Mouse (Mus musculus): ENCODE data around the gene Rhot2. TPM values are rescaled to one million over a fixed set of nuclear protein-coding genes. Genes with fewer than 3 reads are reported as not detected.

The Rhot2 gene
- polyA plus RNA-seq, 1 experiment from 2014 or later, result 10.7 TPM

DNA sequence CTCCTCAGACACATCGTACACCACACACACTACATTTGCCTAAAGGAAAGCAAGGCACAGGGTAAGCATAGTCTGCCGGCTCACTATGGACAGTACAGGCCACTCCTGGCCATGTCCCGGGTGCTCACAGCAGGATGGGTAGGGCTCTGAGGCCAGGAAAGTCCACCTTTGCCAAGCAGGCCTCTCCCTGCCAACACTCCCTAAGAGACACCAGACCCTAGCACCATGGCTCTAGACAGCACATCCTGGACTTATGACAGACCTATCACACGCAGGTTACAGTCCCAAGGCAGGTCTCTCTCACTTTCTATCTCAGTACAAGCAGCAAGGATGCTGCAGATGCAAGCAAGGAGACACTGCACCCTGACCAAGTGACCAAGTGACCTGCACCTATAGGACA is 1.5 kb downstream of the Rhot2 start:
- ATAC-seq (ENCODE audit: insufficient number of reproducible peaks, low FRiP score, low TSS enrichment, low read depth) (no peak), DNase-seq (ENCODE audit: low spot score) (no peak)
- Histone ChIP-seq H3K4me1 (ENCODE audit: control insufficient read depth, insufficient read depth, low read length) (peaks cover 8% of the 10 kb centered on the region), H3K4me3 (ENCODE audit: low read depth, low read length) (peak overlapping the region; percentile 87; the same call in 1 of the 2 replicates), H3K9ac (ENCODE audit: low read length) (no peak overlapping the region), H3K27me3 (ENCODE audit: control insufficient read depth, insufficient read depth, low read length) (no peaks in the 10 kb centered on the region), H3K27ac (replicated peaks; ENCODE audit: low read depth, low read length) (no peak overlapping the region), H3K4me2 (ENCODE audit: low read depth, severe bottlenecking) (peak overlapping the region; percentile 74), H3K9me3 (ENCODE audit: control insufficient read depth, low read length) (no peaks in the 10 kb centered on the region), H3K36me3 (ENCODE audit: control insufficient read depth, insufficient read depth, low read length) (peaks cover 29% of the 10 kb centered on the region)
- 98% methylated on average over 4 of the region's 4 CpGs for WGBS

DNA sequence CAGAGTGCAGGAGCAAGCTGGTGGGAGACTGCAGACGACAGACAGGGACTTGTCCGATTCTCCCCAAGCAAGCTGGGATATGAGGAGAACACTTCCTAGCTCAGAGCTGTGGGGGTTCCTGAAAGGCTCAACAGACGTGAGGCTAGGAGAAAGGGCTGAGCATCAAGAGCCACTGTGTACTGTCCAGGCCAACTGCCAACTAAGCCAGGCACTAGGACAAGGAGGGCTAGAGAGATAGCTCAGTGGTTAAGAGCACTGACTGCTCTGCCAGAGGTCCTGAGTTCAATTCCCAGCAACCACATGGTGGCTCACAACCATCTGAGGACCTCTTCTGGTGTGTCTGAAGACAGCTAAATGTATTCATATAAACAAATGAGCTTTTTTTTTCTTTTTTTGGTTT is 2.1 kb downstream of the Rhot2 start:
- no peak for ATAC-seq (ENCODE audit: insufficient number of reproducible peaks, low FRiP score, low TSS enrichment, low read depth)
- Histone ChIP-seq H3K27me3 (ENCODE audit: control insufficient read depth, insufficient read depth, low read length) (no peaks in the 10 kb centered on the region), H3K9ac (ENCODE audit: low read length) (no peak overlapping the region), H3K36me3 (ENCODE audit: control insufficient read depth, insufficient read depth, low read length) (peaks cover 29% of the 10 kb centered on the region), H3K4me2 (ENCODE audit: low read depth, severe bottlenecking) (no peak overlapping the region), H3K4me1 (ENCODE audit: control insufficient read depth, insufficient read depth, low read length) (peaks cover 8% of the 10 kb centered on the region), H3K9me3 (ENCODE audit: control insufficient read depth, low read length) (no peaks in the 10 kb centered on the region), H3K27ac (replicated peaks; ENCODE audit: low read depth, low read length) (no peak overlapping the region), H3K4me3 (ENCODE audit: low read depth, low read length) (no peak overlapping the region)
- WGBS, result 86% methylated on average over 3 of the region's 3 CpGs
- no peak for DNase-seq (ENCODE audit: low spot score)

DNA sequence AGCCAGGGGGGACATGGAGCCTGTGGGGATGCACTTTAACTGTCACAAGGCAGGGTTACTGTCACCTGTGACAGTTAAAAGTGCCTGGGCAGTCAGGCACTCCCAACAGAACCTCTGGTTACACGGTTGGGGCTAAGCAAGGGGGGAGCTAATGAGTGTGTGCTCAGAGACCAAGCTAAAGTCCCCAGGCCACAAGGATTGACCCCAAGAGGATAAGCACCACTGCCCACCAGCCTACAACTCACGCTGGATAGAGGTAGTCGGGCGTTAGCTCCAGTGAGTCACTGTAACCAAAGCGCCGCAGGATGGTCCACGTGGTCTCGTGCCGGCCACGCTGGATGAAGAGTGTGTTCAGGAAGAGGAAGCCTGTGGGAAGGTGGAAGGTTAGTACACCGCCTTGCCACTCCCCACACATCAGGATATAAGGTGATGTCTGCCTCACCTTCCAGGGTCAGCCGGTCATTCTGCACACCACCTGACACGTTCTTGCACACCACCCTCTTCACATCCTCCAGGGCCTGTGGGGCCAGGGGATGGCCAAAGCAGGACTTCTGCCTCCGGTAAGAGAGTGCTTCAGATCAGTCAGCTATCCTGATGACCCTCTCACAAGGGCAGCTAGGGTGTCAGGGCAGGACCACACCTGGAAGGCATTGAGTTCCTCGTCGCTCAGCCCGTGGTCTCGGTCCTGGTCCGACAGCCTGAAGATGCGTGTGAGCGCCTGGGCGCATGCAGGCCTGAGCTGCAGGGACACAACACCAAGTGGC is 3.4 kb downstream of the Rhot2 start, which contains the start of gene Gm20683:
Gene Gm20683 (minus strand): TSS at position 647 of the 764 bp plus-strand sequence.
- no peak for ATAC-seq (ENCODE audit: insufficient number of reproducible peaks, low FRiP score, low TSS enrichment, low read depth)
- 94% methylated on average over 22 of the region's 22 CpGs for WGBS
- no peak within 1 kb of the TSS for H3K9ac ChIP-seq (ENCODE audit: low read length)
- no peaks in the 10 kb centered on the region for H3K9me3 ChIP-seq (ENCODE audit: control insufficient read depth, low read length)
- H3K36me3 ChIP-seq (ENCODE audit: control insufficient read depth, insufficient read depth, low read length), result peaks cover 29% of the 10 kb centered on the region
- H3K4me2 ChIP-seq (ENCODE audit: low read depth, severe bottlenecking), result no peak within 1 kb of the TSS
- DNase-seq (ENCODE audit: low spot score), result no peak
- no peak within 1 kb of the TSS for H3K4me3 ChIP-seq (ENCODE audit: low read depth, low read length)
- no peaks in the 10 kb centered on the region for H3K27me3 ChIP-seq (ENCODE audit: control insufficient read depth, insufficient read depth, low read length)
- no peak within 1 kb of the TSS for H3K27ac ChIP-seq (replicated peaks; ENCODE audit: low read depth, low read length)
- H3K4me1 ChIP-seq (ENCODE audit: control insufficient read depth, insufficient read depth, low read length), result peaks cover 14% of the 10 kb centered on the region

DNA sequence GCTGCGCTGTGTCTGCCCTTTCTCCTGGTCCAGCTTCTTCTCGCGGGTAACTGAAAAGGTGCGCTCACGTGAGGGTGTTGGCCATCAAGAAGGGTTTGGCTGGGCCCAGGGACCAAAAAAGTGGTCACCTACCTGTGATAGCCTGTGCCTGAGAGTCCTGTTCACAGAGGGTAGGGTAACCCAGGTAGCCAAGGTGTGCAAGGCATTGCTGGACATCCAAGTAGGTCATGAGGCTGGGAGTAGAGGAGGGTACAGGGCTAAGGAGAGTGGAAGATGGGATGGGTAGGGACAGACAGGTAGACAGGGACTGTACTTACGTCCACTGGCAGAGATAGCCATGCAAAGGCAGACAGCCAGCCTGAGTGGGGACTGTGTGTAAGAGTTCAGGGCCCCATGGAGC is 4.1 kb downstream of the Rhot2 start:
- Histone ChIP-seq H3K27me3 (ENCODE audit: control insufficient read depth, insufficient read depth, low read length) (no peaks in the 10 kb centered on the region), H3K9ac (ENCODE audit: low read length) (no peak overlapping the region), H3K27ac (replicated peaks; ENCODE audit: low read depth, low read length) (no peak overlapping the region), H3K9me3 (ENCODE audit: control insufficient read depth, low read length) (no peaks in the 10 kb centered on the region), H3K36me3 (ENCODE audit: control insufficient read depth, insufficient read depth, low read length) (peaks cover 29% of the 10 kb centered on the region), H3K4me1 (ENCODE audit: control insufficient read depth, insufficient read depth, low read length) (peaks cover 15% of the 10 kb centered on the region), H3K4me3 (ENCODE audit: low read depth, low read length) (no peak overlapping the region), H3K4me2 (ENCODE audit: low read depth, severe bottlenecking) (no peak overlapping the region)
- ATAC-seq (ENCODE audit: insufficient number of reproducible peaks, low FRiP score, low TSS enrichment, low read depth), result no peak
- 94% methylated on average over 6 of the region's 6 CpGs for WGBS
- no peak for DNase-seq (ENCODE audit: low spot score)

DNA sequence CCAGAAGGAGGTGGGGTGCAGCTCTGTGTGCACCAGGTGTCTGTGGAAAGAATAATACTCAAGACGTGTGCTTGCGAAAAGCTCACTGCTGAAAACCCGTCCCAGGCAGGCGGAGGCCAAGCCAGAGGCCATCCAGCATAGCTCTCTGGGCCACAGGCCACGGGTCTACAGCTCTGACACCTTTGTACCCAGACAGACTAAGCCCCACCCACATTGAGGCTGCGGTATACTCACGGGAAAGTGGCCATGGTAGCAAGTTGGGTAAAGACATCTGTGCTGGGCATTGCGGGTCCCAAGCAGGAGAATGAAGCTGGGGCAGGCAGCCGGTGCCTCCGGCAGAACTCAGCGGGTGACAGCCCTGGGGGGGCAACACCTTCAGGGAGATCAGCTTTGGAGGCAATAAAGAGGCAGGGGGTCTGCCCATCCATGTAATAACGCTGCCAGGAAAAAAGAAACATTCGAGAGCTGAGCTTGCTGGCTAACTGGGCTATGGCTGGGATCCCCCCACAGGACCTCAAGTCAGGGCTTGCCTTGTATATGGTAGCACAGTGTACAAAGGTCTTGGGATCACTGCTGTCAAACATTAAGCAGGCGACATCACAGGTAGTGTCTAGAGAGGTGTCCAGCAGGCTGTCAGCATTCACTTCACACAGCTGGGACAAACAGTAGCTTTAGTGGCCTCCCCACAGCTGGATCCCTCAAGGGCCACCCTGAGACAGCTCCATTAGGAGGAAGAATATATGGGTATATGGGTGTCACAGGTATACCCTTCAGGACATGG is 5.0 kb downstream of the Rhot2 start:
- WGBS, result 81% methylated on average over 14 of the region's 14 CpGs
- peaks cover 16% of the 10 kb centered on the region for H3K4me1 ChIP-seq (ENCODE audit: control insufficient read depth, insufficient read depth, low read length)
- peaks cover 33% of the 10 kb centered on the region for H3K36me3 ChIP-seq (ENCODE audit: control insufficient read depth, insufficient read depth, low read length)
- peak overlapping the region; percentile 2; the same call in 1 of the 2 replicates for H3K9ac ChIP-seq (ENCODE audit: low read length)
- DNase-seq (ENCODE audit: low spot score), result no peak
- H3K27me3 ChIP-seq (ENCODE audit: control insufficient read depth, insufficient read depth, low read length), result no peaks in the 10 kb centered on the region
- ATAC-seq (ENCODE audit: insufficient number of reproducible peaks, low FRiP score, low TSS enrichment, low read depth), result no peak
- no peak overlapping the region for H3K4me3 ChIP-seq (ENCODE audit: low read depth, low read length)
- H3K4me2 ChIP-seq (ENCODE audit: low read depth, severe bottlenecking), result no peak overlapping the region
- no peaks in the 10 kb centered on the region for H3K9me3 ChIP-seq (ENCODE audit: control insufficient read depth, low read length)
- H3K27ac ChIP-seq (replicated peaks; ENCODE audit: low read depth, low read length), result no peak overlapping the region

DNA sequence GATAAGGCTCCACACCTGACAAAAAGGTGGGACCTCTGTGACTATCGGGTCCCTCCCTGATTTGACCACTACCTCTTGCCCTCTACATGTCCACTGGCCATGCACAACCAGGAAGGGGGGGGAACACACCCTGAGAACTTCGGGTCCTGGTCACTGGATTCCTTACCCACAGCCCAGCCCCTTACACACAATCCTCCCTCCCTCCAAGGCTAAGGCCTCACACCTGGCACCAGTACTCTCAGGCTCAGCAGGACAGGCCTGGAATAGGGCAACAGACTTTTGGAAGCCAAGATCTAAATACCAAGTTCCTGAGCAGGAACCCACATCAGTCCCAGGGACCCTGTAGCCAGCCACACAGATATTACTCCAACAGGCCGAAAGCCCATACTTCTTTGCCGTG is 5.7 kb downstream of the Rhot2 start:
- Histone ChIP-seq H3K27ac (replicated peaks; ENCODE audit: low read depth, low read length) (no peak overlapping the region), H3K4me2 (ENCODE audit: low read depth, severe bottlenecking) (no peak overlapping the region), H3K27me3 (ENCODE audit: control insufficient read depth, insufficient read depth, low read length) (no peaks in the 10 kb centered on the region), H3K36me3 (ENCODE audit: control insufficient read depth, insufficient read depth, low read length) (peaks cover 33% of the 10 kb centered on the region), H3K9me3 (ENCODE audit: control insufficient read depth, low read length) (no peaks in the 10 kb centered on the region), H3K4me1 (ENCODE audit: control insufficient read depth, insufficient read depth, low read length) (peaks cover 23% of the 10 kb centered on the region), H3K4me3 (ENCODE audit: low read depth, low read length) (no peak overlapping the region), H3K9ac (ENCODE audit: low read length) (no peak overlapping the region)
- WGBS, result 89% methylated on average over 4 of the region's 4 CpGs
- ATAC-seq (ENCODE audit: insufficient number of reproducible peaks, low FRiP score, low TSS enrichment, low read depth) (no peak), DNase-seq (ENCODE audit: low spot score) (no peak)

DNA sequence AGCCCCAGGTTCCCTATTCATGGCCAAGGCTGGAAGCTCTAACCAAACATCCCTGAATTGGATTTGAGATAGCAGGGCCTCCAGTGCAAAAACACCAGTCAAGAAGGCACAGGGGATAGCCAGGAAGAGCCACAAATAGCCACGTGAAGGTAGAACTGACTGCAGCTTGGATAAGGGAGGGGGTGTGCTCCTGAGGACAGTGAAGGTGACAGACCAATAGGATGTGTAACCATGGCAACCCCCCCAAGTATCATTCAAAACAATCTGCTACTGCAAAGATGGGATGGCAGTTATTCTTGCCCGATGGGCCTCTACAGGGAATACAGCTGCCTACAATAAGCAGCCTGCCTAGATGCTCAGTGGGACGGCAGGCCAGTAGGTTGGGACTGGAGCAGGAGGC is 7.1 kb downstream of the Rhot2 start:
- no peaks in the 10 kb centered on the region for H3K27me3 ChIP-seq (ENCODE audit: control insufficient read depth, insufficient read depth, low read length)
- H3K4me1 ChIP-seq (ENCODE audit: control insufficient read depth, insufficient read depth, low read length), result peaks cover 18% of the 10 kb centered on the region
- H3K9me3 ChIP-seq (ENCODE audit: control insufficient read depth, low read length), result no peaks in the 10 kb centered on the region
- H3K27ac ChIP-seq (replicated peaks; ENCODE audit: low read depth, low read length), result no peak overlapping the region
- H3K4me2 ChIP-seq (ENCODE audit: low read depth, severe bottlenecking), result no peak overlapping the region
- H3K36me3 ChIP-seq (ENCODE audit: control insufficient read depth, insufficient read depth, low read length), result peaks cover 33% of the 10 kb centered on the region
- DNase-seq (ENCODE audit: low spot score) (no peak), ATAC-seq (ENCODE audit: insufficient number of reproducible peaks, low FRiP score, low TSS enrichment, low read depth) (no peak)
- no peak overlapping the region for H3K4me3 ChIP-seq (ENCODE audit: low read depth, low read length)
- WGBS, result 60% methylated on average over 3 of the region's 3 CpGs
- no peak overlapping the region for H3K9ac ChIP-seq (ENCODE audit: low read length)

DNA sequence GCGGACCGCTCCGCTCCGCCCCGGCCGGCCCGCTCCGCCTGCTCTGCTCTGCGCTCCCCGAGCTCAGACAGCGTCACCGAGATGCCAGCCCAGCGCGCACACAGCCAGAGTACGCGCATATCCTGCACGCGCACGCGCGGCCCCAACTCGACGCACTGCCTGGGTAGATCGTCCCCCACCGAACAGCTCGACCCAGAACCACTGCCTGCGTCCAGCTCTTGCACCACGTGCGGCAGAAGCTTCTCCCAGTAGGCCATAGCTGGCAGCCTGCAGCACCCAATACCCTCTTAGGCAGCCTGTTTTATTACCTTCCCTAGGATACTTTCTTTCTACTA is 7.6 kb downstream of the Rhot2 start, which contains the start of gene Rhbdl1:
Gene Rhbdl1 (minus strand): TSS at position 220 of the 335 bp plus-strand sequence.
- peaks cover 19% of the 10 kb centered on the region for H3K4me1 ChIP-seq (ENCODE audit: control insufficient read depth, insufficient read depth, low read length)
- H3K36me3 ChIP-seq (ENCODE audit: control insufficient read depth, insufficient read depth, low read length), result peaks cover 33% of the 10 kb centered on the region
- H3K27ac ChIP-seq (replicated peaks; ENCODE audit: low read depth, low read length), result no peak within 1 kb of the TSS

More for the DNA sequence above, 7.6 kb downstream of the Rhot2 start, which contains the start of gene Rhbdl1:
- peak; percentile 71 for DNase-seq (ENCODE audit: low spot score)
- Histone ChIP-seq H3K4me2 (ENCODE audit: low read depth, severe bottlenecking) (peak within 1 kb of the TSS; percentile 62), H3K9ac (ENCODE audit: low read length) (peak within 1 kb of the TSS; percentile 47), H3K27me3 (ENCODE audit: control insufficient read depth, insufficient read depth, low read length) (no peaks in the 10 kb centered on the region), H3K4me3 (ENCODE audit: low read depth, low read length) (peak within 1 kb of the TSS; percentile 12), H3K9me3 (ENCODE audit: control insufficient read depth, low read length) (no peaks in the 10 kb centered on the region)
- no peak for ATAC-seq (ENCODE audit: insufficient number of reproducible peaks, low FRiP score, low TSS enrichment, low read depth)
- WGBS, result 1% methylated on average over 29 of the region's 29 CpGs
